Mouse (Mus musculus) central nervous system, embryonic 14 days (tissue): ENCODE results near the gene Gjb6. TPM values are rescaled to one million over a fixed set of nuclear protein-coding genes. Genes with fewer than 3 reads are reported as not detected.

ENCODE experiments used
- polyA plus RNA-seq: library from polyadenylated mRNA; depleted of rRNA; stranded (reverse); fragments of >200 nt; gene quantifications from 2 replicates; pipeline ENCODE4 v1.2.3, GENCODE M21; 2012; rRNA removed

Gene Gjb6
- polyA plus RNA-seq = 9.4 and 15.4 TPM in 2 replicates

DNA sequence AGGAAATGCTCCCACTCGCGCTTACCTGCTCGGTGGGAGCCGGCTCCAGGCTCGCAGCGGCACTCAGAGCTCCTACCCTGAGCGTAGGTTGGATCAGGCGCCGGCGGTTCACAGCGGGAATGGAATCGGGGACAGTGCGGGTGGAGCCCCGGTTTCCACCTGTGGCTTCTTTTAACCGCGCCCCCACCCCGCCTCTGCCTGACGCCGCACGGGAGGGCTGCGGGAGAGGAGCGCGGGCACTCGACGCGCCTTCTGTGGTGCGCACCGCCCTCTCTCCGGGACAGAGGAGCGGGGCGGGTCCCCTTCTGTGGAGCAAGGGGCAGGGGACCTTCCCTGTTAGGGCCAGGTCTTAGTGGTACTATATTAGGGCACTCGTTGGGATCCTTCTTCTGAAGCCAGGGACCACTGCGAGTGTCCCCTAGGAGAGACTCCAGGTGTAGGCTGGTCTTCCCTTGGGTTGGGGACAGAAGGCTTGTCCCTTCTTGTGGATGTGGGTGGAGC lies at the start of gene Gjb6:
Gjb6 (minus strand) TSS at position 451 of the 501 bp plus-strand sequence.

DNA sequence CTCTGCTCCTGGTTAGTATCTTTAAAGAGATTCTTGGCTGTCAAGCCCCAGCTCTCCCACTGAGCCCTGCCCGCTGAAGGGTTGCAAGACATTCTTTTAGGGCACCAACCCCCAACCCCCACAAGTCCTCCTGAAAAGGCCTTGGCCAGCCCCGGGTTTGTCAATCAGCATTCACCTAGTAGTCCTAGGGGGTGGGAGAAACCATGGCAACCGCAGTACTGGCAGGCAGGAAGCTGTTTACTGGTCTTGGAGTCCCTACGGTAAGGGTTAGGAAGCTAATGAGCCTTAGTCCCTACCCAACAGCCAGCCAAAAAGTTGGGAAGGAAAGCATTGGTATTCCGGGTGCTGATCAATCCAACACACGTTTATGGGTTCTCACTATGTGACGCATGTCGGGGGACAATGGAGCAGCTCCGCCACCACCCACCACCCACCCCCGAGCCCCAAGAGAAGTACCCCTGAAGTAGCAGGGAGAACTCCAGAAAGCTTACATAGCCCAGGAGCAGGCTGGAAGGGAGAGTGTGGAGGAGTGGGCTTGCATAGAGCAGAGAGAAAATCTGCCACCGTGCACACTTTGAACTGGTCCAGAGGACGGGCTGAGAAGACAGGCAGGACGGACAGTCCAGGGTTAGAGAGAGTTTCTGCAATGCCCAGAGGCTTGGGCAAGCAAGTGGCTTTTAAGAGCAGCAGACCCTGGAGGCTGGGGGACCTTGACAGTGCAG lies 17.4 kb downstream of the Gjb6 start, which contains the start of gene Gm4491:
Gm4491 (minus strand) TSS at position 61 of the 722 bp plus-strand sequence.

GRCm38 (mm10) chr14:57104106-57105023 lies 29.0 kb downstream of the Gjb6 start, which contains the start of gene Gjb2:
Gjb2 (minus strand) TSS chr14:57104702.

Other genes starting within 250 kb of the Gjb6 start
- 69.8 and 80.7 TPM in 2 replicates for gene Zmym2, start 247.0 kb downstream of the Gjb6 start, polyA plus RNA-seq
- 0.34 and 1.1 TPM in 2 replicates for gene Gja3, start 75.5 kb downstream of the Gjb6 start, polyA plus RNA-seq
- gene Gjb2, start 28.9 kb downstream of the Gjb6 start, polyA plus RNA-seq = 5.9 and 12.7 TPM in 2 replicates
- 0.04 and 0.07 TPM in 2 replicates for gene Gm4491, start 17.7 kb downstream of the Gjb6 start, polyA plus RNA-seq